Mouse (Mus musculus): ENCODE measurements at regions not wholly inside any gene's neighbourhood (a gene's known extent, or its start where the extent isn't known, plus 50 kb on each side); places are given as distances from the start of the nearest gene placed in this dataset.

DNA sequence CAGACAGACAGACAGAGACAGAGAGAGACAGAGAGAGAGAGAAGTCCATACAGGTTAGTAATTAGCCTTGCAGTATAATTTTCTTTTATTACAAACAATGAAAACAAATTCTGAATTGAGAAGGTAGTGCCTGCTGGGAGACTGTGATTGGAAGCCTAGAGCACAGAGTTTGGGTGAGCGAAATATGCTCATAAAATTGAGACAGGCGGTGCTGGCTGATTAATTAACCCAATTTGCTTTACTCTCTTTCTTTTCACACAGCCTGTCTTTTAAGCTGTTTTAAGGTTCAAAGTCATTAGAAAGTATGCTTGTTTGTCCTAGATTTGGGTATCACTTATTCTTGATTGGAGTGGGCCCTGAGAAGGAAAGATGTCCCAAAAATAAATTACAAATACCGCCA lies 816.1 kb downstream of the Car8 start:
- Histone ChIP-seq H3K4me1 (ENCODE audit: insufficient read depth, low read length) (no peaks in the 10 kb centered on the region), H3K36me3 (ENCODE audit: insufficient read depth, low read length) (no peaks in the 10 kb centered on the region), H3K27me3 (ENCODE audit: insufficient read depth, low read length) (no peaks in the 10 kb centered on the region), H3K27ac (ENCODE audit: low read depth, low read length) (no peak overlapping the region), H3K4me3 (ENCODE audit: low read depth, low read length) (no peak overlapping the region), H3K4me2 (ENCODE audit: low read depth, low read length, poor library complexity, severe bottlenecking) (no peak overlapping the region), H3K9ac (replicated peaks; ENCODE audit: low read length, poor library complexity, severe bottlenecking) (no peak overlapping the region), H3K9me3 (ENCODE audit: low read length) (no peaks in the 10 kb centered on the region)
- WGBS = 87% methylated on average over 3 of the region's 3 CpGs
- no peak for ATAC-seq (ENCODE audit: low FRiP score)
- DNase-seq (ENCODE audit: low spot score) = no peak
- TF ChIP-seq CTCF (IDR thresholded peaks at IDR 0.05) = no peak

GRCm38 (mm10) chr4:7414301-7414700 lies 824.5 kb downstream of the Car8 start:
- WGBS = 75% methylated on average over 2 of the region's 2 CpGs
- H3K36me3 ChIP-seq (ENCODE audit: insufficient read depth, low read length) = no peaks in the 10 kb centered on the region
- no peaks in the 10 kb centered on the region for H3K27me3 ChIP-seq (ENCODE audit: insufficient read depth, low read length)
- DNase-seq (ENCODE audit: low spot score) (no peak), ATAC-seq (ENCODE audit: low FRiP score) (no peak)
- no peaks in the 10 kb centered on the region for H3K4me1 ChIP-seq (ENCODE audit: insufficient read depth, low read length)
- H3K27ac ChIP-seq (ENCODE audit: low read depth, low read length) = no peak overlapping the region
- no peak overlapping the region for H3K4me2 ChIP-seq (ENCODE audit: low read depth, low read length, poor library complexity, severe bottlenecking)
- H3K9ac ChIP-seq (replicated peaks; ENCODE audit: low read length, poor library complexity, severe bottlenecking) = no peak overlapping the region
- H3K4me3 ChIP-seq (ENCODE audit: low read depth, low read length) = no peak overlapping the region
- TF ChIP-seq CTCF (IDR thresholded peaks at IDR 0.05) = no peak
- H3K9me3 ChIP-seq (ENCODE audit: low read length) = no peaks in the 10 kb centered on the region

DNA sequence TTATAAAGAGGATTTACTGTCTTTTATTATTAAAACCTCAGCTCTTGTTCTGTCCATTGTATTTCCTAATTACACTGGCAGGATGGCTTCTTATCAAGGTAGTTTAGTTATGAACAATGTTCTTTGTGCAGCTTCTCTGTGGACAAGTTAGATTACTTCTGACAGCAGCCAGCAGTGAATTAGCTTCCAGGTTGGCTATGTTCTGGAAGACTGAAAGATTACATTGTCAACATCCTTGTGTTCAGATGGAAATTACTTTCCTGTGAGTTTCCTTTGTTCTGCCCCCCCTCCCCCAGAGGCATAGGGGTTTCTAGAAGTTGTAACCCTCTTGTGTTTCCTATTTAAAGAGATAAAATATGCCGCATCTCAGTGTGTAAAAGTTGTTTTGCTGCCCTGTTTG lies 846.1 kb downstream of the Car8 start:
- Histone ChIP-seq H3K9ac (replicated peaks; ENCODE audit: low read length, poor library complexity, severe bottlenecking) (no peak overlapping the region), H3K27ac (ENCODE audit: low read depth, low read length) (no peak overlapping the region), H3K4me3 (ENCODE audit: low read depth, low read length) (no peak overlapping the region), H3K36me3 (ENCODE audit: insufficient read depth, low read length) (no peaks in the 10 kb centered on the region), H3K27me3 (ENCODE audit: insufficient read depth, low read length) (no peaks in the 10 kb centered on the region), H3K4me2 (ENCODE audit: low read depth, low read length, poor library complexity, severe bottlenecking) (no peak overlapping the region), H3K9me3 (ENCODE audit: low read length) (no peaks in the 10 kb centered on the region), H3K4me1 (ENCODE audit: insufficient read depth, low read length) (no peaks in the 10 kb centered on the region)
- 29% methylated on average over 1 of the region's 1 CpGs for WGBS
- TF ChIP-seq CTCF (IDR thresholded peaks at IDR 0.05) = no peak
- DNase-seq (ENCODE audit: low spot score) = no peak
- no peak for ATAC-seq (ENCODE audit: low FRiP score)

- TF ChIP-seq CTCF (IDR thresholded peaks at IDR 0.05) = no peak
- no peaks in the 10 kb centered on the region for H3K36me3 ChIP-seq (ENCODE audit: insufficient read depth, low read length)
- DNase-seq (ENCODE audit: low spot score) = peak; percentile 23
- 85% methylated on average over 7 of the region's 7 CpGs for WGBS
- H3K9ac ChIP-seq (replicated peaks; ENCODE audit: low read length, poor library complexity, severe bottlenecking) = no peak overlapping the region
- H3K4me3 ChIP-seq (ENCODE audit: low read depth, low read length) = no peak overlapping the region
- no peak for ATAC-seq (ENCODE audit: low FRiP score)
- no peak overlapping the region for H3K4me2 ChIP-seq (ENCODE audit: low read depth, low read length, poor library complexity, severe bottlenecking)
- no peaks in the 10 kb centered on the region for H3K27me3 ChIP-seq (ENCODE audit: insufficient read depth, low read length)
- no peak overlapping the region for H3K27ac ChIP-seq (ENCODE audit: low read depth, low read length)
- no peaks in the 10 kb centered on the region for H3K9me3 ChIP-seq (ENCODE audit: low read length)
- H3K4me1 ChIP-seq (ENCODE audit: insufficient read depth, low read length) = no peaks in the 10 kb centered on the region
Observed at GRCm38 (mm10) chr4:7391596-7391995, 847.2 kb downstream of the Car8 start.

GRCm38 (mm10) chr4:7385069-7385468 lies 853.8 kb downstream of the Car8 start:
- no peaks in the 10 kb centered on the region for H3K4me1 ChIP-seq (ENCODE audit: insufficient read depth, low read length)
- H3K9me3 ChIP-seq (ENCODE audit: low read length) = no peaks in the 10 kb centered on the region
- TF ChIP-seq CTCF (IDR thresholded peaks at IDR 0.05) = no peak
- no peaks in the 10 kb centered on the region for H3K36me3 ChIP-seq (ENCODE audit: insufficient read depth, low read length)
- H3K27ac ChIP-seq (ENCODE audit: low read depth, low read length) = no peak overlapping the region
- H3K4me2 ChIP-seq (ENCODE audit: low read depth, low read length, poor library complexity, severe bottlenecking) = no peak overlapping the region
- no peak overlapping the region for H3K9ac ChIP-seq (replicated peaks; ENCODE audit: low read length, poor library complexity, severe bottlenecking)
- DNase-seq (ENCODE audit: low spot score) (no peak), ATAC-seq (ENCODE audit: low FRiP score) (no peak)
- no peaks in the 10 kb centered on the region for H3K27me3 ChIP-seq (ENCODE audit: insufficient read depth, low read length)
- no peak overlapping the region for H3K4me3 ChIP-seq (ENCODE audit: low read depth, low read length)

GRCm38 (mm10) chr4:7379996-7380395 lies 858.8 kb downstream of the Car8 start:
- no peaks in the 10 kb centered on the region for H3K9me3 ChIP-seq (ENCODE audit: low read length)
- H3K4me3 ChIP-seq (ENCODE audit: low read depth, low read length) = no peak overlapping the region
- H3K4me2 ChIP-seq (ENCODE audit: low read depth, low read length, poor library complexity, severe bottlenecking) = no peak overlapping the region
- no peaks in the 10 kb centered on the region for H3K36me3 ChIP-seq (ENCODE audit: insufficient read depth, low read length)
- no peak for TF ChIP-seq CTCF (IDR thresholded peaks at IDR 0.05)
- DNase-seq (ENCODE audit: low spot score) (no peak), ATAC-seq (ENCODE audit: low FRiP score) (no peak)
- no peaks in the 10 kb centered on the region for H3K4me1 ChIP-seq (ENCODE audit: insufficient read depth, low read length)
- no peak overlapping the region for H3K9ac ChIP-seq (replicated peaks; ENCODE audit: low read length, poor library complexity, severe bottlenecking)
- 72% methylated on average over 2 of the region's 2 CpGs for WGBS
- no peak overlapping the region for H3K27ac ChIP-seq (ENCODE audit: low read depth, low read length)
- H3K27me3 ChIP-seq (ENCODE audit: insufficient read depth, low read length) = no peaks in the 10 kb centered on the region
